Mouse (Mus musculus) megakaryocyte, adult 5-6 weeks (primary cell): ENCODE measurements around the gene Cyp4x1. TPM values are rescaled to one million over a fixed set of nuclear protein-coding genes. Genes with fewer than 3 reads are reported as not detected.
A peak's percentile ranks its signal among the peaks of the same experiment; 100 is the strongest.
"Not testable (repeated sequence)": the region's sequence is repeated elsewhere in the genome, so short reads cannot be mapped to it uniquely, and the experiment has no call there.

Experiments used
- ATAC-seq: 2 replicates; pipeline ENCODE4 v1.8.0; 2016; ENCODE audit warnings: mild to moderate bottlenecking, inconsistent platforms; ENCODE audit not compliant: poor library complexity, severe bottlenecking
- total RNA-seq, 2 experiments: library from RNA; stranded (forward) in 1 of 2; stranded (reverse) in 1 of 2; fragments of 153-499, 151-499 nt in 1 of 2; fragments of 221-1000, 200-1000 nt in 1 of 2; gene quantifications; 2 replicates each; pipeline versions ENCODE4 v1.2.3 to v1.2.4; 2015 to 2017

Cyp4x1 gene
- total RNA-seq (2015) (not detected in 2 replicates), total RNA-seq (2017) (not detected in 2 replicates)

- ATAC-seq: no peak
These were observed at the start of gene Cyp4x1 for GRCm38 (mm10) chr4:115133621-115134295. Gene Cyp4x1 (minus strand): TSS chr4:115134281.

DNA sequence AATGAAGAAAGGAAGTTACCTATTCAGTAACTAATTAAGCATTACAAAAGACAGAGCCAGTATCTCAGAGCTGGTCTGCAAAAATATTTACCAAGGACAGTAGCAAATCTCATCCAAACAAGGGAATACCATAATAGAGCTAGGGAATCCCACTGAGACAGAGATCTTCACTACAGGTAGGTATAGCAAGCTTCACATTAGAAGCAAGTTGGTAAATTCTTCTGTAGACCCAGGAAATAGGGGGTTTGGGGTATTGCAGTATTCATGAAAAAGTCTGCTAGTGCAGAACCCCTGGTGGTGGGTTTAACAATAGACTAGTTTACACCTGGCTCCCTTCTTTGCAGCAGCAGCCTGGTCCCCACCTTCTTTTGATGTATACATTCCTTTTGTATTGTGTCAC, 42.1 kb upstream of the Cyp4x1 start:
- ATAC-seq: not testable (repeated sequence)

- ATAC-seq: no peak
These were observed 40.7 kb upstream of the Cyp4x1 start for GRCm38 (mm10) chr4:115174694-115175353.

GRCm38 (mm10) chr4:115158963-115159362, 24.9 kb upstream of the Cyp4x1 start:
- ATAC-seq: not testable (repeated sequence)

DNA sequence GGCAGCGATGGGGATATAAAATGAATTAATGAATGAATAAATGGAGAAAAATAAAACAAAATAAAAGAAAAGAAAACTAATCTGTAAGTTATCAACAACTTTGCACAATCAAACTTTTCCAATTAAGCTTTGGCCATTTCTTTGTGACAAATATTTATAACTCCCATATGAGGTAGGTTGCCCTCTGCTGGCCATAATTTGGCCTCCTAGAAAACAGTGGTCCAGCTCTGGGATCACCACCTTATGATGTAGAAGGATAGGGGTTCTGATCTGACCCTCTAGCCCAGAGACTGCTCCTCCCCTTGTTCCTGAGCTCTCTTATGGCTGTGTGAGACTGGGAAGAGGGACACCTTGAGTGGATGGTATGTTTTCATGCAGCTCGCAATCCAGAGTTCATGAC, 20.6 kb upstream of the Cyp4x1 start:
- no peak for ATAC-seq

GRCm38 (mm10) chr4:115134296-115134630, 182 bp upstream of the Cyp4x1 start:
- ATAC-seq: no peak

DNA sequence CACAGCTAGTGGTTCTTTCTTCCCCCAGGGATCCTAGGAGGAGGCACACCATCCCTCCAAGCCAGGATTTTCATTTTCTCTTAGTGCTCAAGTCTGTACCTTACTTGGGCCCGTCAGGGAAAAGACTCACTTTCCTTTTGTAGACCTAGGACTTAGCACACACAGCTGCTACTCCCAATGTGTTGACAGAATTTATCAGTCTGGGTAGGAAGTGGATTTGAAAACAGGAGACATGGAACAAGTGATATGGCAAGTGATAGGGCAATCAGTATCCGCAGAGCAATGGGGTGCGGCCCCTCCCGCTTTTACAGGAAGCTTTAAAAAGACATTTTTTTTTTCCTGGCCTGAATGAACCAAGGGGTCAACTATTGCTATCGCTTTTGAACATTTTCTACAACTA, 996 bp downstream of the Cyp4x1 start:
- no peak for ATAC-seq

- no peak for ATAC-seq
These were observed 9.4 kb downstream of the Cyp4x1 start for GRCm38 (mm10) chr4:115124713-115125112.

DNA sequence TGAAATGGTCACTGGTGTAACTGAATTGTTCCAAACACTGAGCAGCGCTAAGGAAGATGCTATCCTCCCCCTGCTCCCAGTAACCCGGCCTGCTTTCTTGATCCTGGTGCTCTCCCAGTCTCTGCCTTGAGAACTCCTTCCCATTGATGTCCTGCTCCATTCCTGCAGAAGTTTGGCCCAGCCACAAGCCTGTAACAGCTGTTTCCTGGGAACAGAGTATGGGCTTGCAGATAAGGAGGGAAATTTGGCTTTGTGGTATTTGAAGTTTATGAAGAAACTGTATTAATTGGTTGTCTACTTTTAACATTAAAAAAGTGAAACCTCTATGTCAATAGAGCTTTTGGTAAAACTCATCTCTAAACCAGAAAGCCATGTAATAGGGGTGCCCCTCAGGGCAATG, 10.6 kb downstream of the Cyp4x1 start:
- ATAC-seq: no peak

DNA sequence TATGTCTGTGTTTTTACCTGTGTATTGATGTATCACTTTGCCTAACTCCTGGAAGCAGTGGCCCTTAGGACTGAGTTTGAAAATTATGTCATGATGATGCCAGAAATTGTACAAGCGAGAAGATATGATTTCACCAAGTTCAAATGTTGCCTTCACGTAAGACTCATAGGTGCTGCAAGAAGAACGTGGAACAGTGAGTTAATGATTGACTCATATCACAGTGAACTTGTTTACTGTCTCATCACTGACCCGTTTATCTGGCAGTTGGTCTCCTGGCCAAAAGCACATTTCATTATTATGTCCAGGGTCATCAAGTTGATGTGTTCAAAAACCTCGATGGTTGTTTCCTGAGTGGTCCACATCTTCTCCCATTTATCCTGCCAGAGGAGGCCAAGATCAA, 12.5 kb downstream of the Cyp4x1 start:
- no peak for ATAC-seq

DNA sequence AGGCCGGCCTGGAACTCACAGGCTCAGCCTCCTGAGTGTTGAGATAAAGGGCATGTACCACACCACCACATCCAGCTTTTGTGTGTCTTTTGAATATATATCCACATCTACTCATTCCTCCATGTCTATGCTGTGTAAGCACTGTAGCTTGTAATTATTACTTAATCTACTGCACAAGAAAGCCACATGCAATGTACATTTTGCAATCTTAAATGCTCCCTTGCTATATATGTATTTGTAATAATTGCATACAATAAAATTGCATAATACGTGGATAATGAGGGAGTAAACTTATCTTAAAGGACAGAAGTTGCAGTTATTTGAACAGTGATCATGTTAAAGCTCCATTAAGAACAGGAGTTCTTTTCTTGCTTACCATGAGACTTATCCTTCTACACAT, 12.9 kb downstream of the Cyp4x1 start:
- 0 out of 2 replicates have a peak, but pooled peaks have one; percentile 10 for ATAC-seq

GRCm38 (mm10) chr4:115119642-115120041, 14.4 kb downstream of the Cyp4x1 start:
- ATAC-seq: peak; percentile 70

- peak; percentile 37; the same call in 1 of the 2 replicates for ATAC-seq
These were observed 20.8 kb downstream of the Cyp4x1 start for GRCm38 (mm10) chr4:115113266-115113665.

DNA sequence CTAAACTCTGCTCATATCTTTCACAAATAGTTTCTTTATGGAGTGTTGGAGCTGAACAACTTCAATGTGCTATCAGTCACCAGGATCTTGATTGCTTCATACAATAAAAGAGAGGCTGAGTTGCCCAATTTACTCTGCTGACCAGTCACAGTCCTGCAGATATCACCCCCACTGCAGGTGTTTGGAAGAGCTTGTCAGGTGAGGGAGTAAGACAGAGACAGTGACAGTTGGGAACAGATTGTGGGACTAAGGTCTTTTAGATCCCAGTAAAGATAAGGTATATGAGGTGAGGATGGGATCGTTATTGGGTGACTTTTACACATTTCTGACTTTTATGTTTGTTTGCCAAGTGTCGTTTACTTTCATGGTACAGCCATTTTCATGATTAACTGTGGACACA, 22.9 kb downstream of the Cyp4x1 start:
- no peak for ATAC-seq

DNA sequence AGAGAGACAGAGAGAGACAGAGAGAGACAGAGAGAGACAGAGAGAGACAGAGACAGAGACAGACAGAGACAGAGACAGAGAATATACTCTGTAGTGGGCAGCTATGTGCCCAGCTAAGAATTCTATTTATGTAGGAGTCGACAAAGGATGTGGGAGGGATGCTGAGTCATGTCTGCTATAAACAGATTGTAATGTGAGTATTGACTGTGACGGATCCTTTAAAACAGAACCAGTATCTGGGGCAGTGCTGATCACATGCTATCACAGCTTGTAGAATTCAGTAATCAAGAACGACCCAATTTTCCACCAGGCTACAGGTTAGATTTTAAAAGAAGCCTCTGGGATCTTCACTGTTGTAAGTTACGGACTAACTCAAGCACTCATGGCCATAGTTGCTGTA, 30.6 kb downstream of the Cyp4x1 start:
- no peak for ATAC-seq

DNA sequence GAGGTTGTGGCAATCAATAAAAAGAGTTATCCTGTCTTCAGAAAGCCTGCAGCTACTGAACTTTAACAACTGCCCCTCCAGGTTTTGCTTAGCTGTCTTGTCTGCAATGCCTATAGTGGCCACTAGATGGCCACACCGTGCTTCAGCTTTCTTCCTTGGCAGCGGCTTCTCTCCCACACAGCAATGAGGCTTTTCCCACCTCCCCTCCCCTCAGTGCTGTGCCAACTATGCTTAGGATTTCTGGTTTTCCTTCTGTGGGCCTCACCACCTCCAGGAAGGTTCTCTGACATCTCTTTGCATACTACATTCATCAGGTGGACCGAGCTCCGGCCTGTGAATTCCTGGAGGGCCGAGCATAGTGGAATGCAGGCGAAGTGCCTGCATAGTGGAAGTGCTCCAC, 32.4 kb downstream of the Cyp4x1 start:
- ATAC-seq: peak; percentile 90

GRCm38 (mm10) chr4:115097146-115097496, 37.0 kb downstream of the Cyp4x1 start:
- ATAC-seq: peak; percentile 27; the same call in 1 of the 2 replicates

DNA sequence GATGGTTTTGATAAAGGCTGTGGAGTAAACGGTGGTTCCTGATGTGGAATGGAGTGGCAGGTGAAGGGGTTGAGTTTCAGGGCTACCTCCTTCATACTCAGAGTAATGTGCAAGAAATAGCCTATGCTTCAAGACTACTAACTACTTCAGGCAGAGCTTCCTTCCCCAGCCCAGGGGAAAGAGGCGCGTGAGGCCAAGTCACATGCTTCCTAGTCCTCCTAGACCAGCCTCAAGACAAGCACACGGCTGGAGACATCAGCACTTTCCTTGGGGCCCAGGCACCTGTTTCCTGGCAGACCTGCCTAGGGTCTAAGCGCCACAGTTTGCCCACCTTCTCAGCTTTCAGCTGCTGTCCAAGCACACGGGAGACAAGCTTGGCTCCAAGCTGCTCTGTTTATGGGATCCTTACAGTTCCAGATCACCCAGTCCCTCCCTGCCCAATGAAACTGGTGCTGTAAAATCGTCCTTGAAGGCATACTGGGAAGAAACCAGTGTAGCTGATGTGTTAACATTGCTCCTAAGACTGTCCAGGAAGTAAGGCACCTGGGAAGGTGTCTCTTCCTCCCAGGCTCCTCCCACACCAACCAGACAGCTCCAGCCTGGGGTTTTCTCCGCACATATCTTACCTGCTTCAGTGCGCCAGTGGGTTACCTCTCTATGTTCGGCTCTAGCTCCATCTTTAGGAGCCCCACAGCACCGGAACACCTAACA, 37.5 kb downstream of the Cyp4x1 start:
- peak; percentile 31 for ATAC-seq

DNA sequence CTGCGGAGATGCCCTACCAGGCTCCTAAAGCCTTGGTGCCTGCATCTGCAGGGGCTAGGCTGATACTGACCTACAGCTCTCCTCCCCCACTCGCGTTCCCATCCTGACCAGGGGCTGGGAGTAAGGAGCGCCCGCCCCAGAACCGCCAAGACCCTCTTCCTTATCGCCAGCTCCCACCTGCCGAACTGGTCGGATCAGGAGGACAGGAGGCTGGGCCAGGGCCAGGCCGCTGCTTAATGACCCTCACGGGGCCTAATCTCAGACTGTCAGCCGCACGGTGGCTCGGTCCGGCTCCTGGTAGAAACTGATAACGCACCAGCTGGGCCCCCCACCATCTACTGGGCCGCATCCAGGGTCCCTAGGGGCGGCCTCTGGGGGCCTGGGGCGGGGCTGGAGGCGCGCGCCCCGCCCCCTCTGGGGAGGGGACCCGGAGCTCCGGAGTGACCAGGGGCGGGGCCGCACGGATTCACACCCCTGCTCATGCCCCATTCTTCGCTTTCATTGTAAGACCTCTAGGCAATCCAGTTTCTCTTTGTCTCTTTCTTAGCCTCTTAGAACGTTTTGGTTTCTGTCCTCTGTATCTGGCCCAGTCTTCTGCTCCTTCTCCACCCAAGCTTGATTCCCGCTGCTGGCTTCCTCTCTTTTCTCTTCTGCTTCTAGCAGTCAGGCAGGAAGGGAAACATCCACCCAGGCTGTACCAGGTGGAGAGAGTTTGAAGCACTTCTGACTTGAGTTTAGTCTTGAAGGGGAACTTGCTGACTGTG, 38.2 kb downstream of the Cyp4x1 start:
- ATAC-seq: peak; percentile 65

DNA sequence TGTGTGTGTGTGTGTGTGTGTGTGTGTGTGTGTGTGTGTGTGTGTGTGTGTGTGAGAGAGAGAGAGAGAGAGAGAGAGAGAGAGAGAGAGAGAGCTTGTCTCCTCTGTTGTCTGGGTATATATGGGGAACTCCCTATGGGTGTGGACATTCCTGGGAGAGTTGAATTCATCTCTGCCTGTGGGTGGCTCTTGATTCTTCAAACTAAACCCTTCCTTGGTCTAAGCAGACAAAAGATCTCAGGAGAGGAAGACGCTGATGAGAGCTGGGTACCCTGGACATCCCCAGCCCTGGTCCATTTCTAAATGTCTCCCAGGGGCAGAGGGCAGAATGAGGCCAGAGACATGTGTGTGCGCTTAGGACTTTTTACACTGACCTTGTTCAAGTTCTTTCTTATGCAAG, 40.0 kb downstream of the Cyp4x1 start:
- no peak for ATAC-seq

DNA sequence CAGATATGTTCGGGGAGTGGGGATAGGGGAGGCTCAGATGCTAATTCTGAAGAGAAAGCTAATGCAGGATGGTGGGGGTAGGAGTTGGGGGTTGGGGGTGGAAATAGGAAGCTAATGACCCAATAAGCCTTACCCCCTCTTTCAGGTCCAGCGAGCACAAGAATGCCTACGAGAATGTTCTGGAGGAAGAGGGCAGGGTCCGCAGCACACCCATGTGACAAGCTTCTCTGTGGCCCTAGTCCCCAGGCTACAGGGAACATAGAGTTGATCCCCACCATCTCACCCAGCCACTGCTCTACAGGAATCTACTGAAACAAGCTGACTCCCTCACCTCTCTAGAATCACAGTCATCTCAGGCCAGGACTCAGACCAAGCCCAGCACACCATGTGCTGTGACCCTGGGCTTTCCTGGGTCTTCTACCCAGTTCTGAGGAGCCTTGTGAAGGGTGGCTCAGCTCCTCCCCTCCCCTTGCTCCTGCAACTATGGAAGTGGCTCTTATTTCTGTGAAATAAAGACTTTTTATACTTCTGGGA, 40.7 kb downstream of the Cyp4x1 start:
- no peak for ATAC-seq
